Mouse (Mus musculus) ES-CJ7 (cell line): Measurements from ENCODE around the gene Fkbp5.

ENCODE experiments used
- DNase-seq: peaks from one replicate; pipeline ENCODE4 v3.0.0; 2011; ENCODE audit warnings: low read depth, low spot score

Gene Fkbp5

DNA sequence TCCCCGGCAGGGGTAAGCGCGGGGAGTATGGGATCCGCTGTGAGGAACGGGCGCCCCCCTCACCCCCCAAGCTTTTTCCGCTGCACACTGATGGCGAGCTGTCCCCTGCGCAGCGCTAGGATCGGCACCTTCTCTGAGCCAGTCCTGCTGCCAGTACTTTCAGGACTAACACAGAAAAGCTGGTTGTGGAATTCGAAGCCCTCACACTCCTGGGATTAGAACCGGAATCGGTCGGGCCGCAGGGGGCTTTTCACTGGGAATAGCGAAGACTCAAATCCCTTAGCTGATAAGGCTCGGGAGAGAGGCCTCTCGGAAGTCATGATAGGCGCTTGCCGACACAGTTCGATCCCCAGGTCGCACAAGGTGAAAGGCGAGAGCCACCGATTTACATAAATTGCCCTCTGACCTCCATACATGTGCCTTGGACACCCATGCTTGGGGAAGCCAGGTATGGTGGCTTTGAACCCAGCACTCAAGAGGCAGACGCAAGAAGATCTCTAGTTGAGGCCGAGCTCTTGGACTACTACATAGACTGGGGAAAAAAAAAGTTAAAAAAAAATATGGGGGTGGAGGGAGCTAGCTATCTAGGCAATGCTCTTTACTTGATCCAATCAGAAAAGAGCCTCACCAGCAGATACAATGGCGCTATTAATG, 6.2 kb upstream of the Fkbp5 start:
- peak; percentile 64 for DNase-seq

DNA sequence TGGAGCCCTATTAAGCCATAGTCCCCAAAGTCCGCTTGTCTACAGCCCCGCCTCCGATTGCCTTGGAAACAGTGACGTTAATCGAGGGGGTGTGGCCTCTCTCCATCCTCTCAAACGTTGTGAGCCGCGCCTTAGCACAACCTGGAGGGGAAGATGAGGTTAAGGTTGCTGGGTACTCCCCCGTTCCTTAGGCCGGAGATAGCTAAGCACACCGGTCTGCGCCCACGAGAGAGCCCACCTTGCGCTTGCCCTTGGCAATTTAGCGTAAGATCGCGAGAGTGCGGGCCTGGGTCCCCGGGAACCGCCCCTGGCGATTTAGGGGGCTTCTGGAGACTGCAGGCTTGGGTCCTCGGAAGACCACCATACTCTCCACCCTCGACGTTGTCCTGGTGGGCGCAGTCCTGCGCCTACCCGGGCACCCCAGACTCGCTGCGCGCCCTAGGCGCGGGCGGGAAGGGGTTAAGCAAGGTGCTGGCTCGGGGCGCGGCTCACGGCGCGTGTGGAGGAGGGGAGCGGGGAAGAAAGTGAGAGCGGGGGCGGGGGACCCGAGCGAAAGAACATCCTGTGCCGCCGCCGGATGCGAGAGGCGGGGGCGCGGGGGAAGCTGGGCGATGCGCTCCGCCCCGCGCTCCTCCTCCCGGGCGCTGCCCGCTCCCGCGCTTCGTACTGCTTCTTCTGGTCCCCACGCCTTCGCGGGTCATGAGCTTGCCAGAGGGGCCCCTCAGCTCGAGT, 5.5 kb upstream of the Fkbp5 start:
- DNase-seq, result peak; percentile 94

- DNase-seq, result no peak
Observed at GRCm38 (mm10) chr17:28521920-28522319, 4.6 kb upstream of the Fkbp5 start.

GRCm38 (mm10) chr17:28521071-28521726, 3.9 kb upstream of the Fkbp5 start:
- DNase-seq, result no peak

DNA sequence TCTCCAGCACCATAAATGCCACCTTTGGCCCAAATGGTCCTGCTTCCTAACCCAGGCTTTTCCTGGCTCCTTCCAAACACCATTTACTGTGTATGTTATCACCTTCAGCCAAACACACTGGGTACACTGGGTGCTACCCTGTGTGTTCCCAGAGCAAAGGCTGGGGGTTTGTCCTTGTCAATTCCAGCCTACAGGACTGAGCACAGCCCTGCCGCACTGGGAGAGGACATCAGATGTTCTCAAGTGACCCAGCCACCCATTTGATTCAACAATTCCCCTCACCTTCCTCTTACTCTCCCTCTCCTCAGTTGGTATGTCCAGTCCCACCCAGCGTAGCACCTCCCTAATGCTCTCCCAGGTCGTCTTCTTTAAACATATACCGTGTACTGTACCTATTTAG, 3.2 kb upstream of the Fkbp5 start:
- no peak for DNase-seq

DNA sequence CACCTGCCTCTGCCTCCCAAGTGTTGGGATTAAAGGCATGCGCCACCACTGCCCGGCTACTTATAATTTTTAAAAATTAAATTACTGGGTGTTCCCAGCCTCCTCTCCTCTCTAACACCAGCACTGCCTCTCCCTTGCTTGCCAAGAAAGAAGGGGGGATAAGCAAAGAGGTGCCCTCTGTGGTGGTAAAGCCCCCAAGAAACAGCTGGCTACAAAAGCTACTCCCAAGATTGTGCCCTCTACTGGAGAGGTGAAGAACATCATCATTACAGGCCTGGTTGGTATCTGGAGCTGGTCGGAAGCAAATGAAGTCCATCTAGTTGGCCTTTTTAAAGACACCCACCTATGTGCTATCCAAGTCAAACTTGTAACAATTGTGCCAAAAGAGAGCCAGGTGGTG, 2.5 kb upstream of the Fkbp5 start:
- DNase-seq, result no peak

GRCm38 (mm10) chr17:28518615-28519071, 1.3 kb upstream of the Fkbp5 start:
- DNase-seq, result no peak

GRCm38 (mm10) chr17:28517956-28518614, 758 bp upstream of the Fkbp5 start:
- peak; percentile 49 for DNase-seq

GRCm38 (mm10) chr17:28516881-28517280, 446 bp downstream of the Fkbp5 start:
- DNase-seq, result no peak

DNA sequence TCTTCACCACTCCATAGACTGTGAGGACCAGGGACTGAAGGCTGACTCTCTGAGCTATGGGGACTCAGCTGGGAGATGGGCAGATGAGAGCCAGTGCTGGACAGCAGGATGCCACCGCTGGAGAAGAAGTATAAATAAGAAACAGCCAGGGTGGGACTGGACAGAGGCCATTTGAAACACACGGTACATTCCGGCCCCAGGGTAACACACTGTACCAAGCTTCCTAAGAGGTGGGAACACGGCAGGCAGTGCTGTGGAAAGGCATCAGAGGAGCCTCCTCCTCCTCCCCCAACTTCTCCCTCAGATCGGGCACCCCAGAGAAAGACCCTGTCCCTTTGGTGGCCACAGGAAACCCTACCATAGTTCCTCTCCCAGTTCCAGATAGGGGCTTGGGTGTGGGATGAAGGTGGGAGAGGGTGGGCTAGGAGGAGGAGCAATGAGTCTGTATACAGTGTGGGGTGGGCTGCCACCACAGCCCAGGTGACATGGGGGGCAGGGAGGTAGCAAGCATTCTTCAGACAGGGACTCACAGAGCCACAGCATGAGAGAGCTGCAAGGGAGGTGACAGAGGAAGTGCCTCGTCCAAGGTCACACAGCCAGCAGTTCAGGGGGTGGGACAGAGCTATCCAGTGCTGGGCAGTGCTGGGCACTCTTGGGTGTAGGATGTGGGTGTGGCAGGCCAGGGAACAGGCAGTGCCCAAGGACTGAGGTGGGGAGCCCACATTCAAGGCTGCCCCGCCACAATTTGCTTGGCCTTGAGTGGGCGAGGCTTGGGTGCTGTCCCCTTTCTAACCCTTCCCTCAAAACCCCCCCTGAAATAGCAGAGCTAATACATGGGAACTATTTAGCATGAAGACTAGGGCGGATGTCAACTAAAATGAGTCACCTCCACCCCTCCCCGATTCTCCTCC, 1.6 kb downstream of the Fkbp5 start:
- no peak for DNase-seq

GRCm38 (mm10) chr17:28514555-28514954, 2.8 kb downstream of the Fkbp5 start:
- no peak for DNase-seq

GRCm38 (mm10) chr17:28513844-28514243, 3.5 kb downstream of the Fkbp5 start:
- no peak for DNase-seq

DNA sequence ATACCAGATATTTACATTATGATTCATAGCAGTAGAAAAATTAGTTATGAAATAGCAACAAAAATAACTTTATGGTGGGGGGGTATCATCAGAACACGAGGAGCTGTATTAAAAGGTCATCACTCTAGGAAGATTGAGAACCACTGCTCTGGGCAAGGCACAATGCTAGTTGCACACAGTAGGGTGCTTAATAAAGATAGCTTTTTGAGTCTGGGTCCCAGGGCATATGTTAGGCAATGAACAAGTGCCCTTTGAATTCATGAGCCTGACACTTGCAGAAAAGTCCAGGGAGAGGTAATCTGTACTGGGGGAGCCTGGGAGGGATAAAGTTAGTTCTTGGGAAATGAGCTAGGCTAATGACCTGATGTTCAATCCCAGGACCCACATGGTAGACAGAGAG, 4.0 kb downstream of the Fkbp5 start:
- no peak for DNase-seq

GRCm38 (mm10) chr17:28512696-28513095, 4.6 kb downstream of the Fkbp5 start:
- no peak for DNase-seq

DNA sequence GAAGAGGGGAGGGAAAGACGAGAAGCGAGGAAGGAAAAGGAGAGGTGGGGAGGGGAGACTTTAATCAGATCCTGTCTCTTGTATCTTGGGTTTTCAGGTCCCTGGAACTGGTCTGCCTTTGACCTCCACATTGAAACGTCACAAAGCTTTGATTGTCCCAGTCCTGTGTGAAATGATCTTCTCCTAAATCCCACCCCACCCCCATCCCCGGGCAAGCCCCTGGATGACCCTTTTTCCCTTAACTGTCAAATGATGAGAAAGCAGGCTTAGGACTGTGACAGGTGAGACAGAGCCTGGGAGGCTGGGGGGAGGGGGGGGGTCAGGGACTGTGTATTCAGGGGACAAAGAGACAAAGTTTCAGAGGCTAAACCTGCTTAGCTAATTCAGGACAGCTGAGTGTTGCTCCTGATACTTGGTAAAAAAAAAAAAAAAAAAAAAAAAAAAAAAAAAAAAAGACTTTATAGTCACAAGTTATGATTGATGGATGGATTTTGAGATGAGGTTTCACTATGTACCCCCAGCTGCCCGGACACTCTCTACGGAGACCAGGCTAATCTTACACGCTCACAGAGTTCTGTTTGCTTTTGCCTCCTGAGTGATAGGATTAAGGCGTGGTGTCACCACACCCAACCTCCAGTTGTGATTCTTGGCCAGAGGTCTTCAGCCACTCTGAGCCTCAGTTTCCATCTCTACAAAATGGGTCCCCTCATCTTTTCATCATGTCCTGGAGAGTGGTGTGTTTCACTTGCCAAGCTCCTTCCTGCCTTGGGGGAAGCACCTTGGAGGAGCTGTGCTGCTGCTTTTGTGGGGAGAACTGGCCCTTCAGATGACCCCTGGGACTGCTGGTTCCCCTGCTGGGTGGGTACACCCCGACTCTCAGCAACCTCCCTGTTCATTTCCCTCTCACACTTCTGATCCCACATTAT, 5.4 kb downstream of the Fkbp5 start:
- no peak for DNase-seq

GRCm38 (mm10) chr17:28510445-28511342, 6.6 kb downstream of the Fkbp5 start:
- peak; percentile 57 for DNase-seq

- DNase-seq, result peak; percentile 77
Observed at GRCm38 (mm10) chr17:28507496-28507895, 9.8 kb downstream of the Fkbp5 start.

DNA sequence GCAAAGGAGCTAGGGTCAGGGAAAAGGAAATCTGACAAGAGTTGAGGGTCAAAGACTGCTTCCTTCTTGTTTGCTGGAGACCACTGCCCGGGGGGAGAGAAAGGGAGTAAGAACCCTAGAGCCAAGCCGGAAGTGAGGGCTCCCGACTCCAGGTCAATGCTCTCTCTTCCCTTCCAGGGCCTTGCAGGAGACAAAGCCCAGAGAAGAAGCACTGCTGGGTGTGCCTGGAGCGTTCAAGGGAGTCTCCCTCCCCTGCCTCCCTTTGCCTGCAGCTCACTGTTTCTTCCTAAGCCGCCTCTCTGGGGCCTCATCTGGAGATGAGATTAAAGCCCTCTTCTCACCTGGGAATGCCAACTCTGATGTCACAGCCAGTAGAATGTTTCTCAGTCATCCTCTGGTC, 10.4 kb downstream of the Fkbp5 start:
- peak; percentile 65 for DNase-seq

GRCm38 (mm10) chr17:28505591-28505990, 11.7 kb downstream of the Fkbp5 start:
- no peak for DNase-seq
